Mouse (Mus musculus): ENCODE results near the gene Gtf2ird1. TPM values are rescaled to one million over a fixed set of nuclear protein-coding genes. Genes with fewer than 3 reads are reported as not detected.

The Gtf2ird1 gene
- polyA plus RNA-seq, 1 experiment from 2014 or later, result 75.6 TPM

DNA sequence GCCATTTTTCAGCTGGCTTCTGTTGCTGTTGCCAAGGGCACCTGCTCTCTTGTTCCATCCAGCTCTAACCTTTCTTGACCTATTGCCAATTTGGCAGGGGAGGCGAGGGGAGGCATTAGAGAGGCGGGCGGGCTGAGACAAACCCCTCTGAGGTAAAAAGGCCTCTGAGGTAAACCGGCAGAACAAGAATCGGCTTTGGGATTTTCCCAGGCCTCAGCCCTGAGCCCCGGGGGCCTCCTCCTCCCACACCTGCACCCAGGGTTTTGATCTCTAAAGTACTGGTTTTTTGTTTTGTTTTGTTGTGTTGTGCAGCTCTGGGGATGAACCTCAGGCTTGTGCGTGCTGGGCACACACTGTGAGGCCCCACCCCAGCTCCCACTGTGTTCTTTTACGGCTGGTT lies 123.8 kb downstream of the Gtf2ird1 start:
- H3K27ac ChIP-seq (ENCODE audit: low read depth, low read length), result no peak overlapping the region
- H3K27me3 ChIP-seq (ENCODE audit: control insufficient read depth, insufficient read depth, low read length), result no peaks in the 10 kb centered on the region
- no peak overlapping the region for H3K9ac ChIP-seq (ENCODE audit: low read length)
- DNase-seq (ENCODE audit: low spot score) (no peak), ATAC-seq (ENCODE audit: insufficient read depth, low FRiP score, low TSS enrichment) (no peak)
- H3K4me2 ChIP-seq (ENCODE audit: low read depth), result no peak overlapping the region
- H3K36me3 ChIP-seq (ENCODE audit: control insufficient read depth, insufficient read depth, low read length), result no peaks in the 10 kb centered on the region
- WGBS, result 31% methylated on average over 8 of the region's 8 CpGs
- H3K4me1 ChIP-seq (ENCODE audit: control insufficient read depth, insufficient read depth, low read length), result no peaks in the 10 kb centered on the region
- H3K4me3 ChIP-seq (ENCODE audit: low read depth, low read length), result no peak overlapping the region
- no peaks in the 10 kb centered on the region for H3K9me3 ChIP-seq (ENCODE audit: control insufficient read depth, low read length)

DNA sequence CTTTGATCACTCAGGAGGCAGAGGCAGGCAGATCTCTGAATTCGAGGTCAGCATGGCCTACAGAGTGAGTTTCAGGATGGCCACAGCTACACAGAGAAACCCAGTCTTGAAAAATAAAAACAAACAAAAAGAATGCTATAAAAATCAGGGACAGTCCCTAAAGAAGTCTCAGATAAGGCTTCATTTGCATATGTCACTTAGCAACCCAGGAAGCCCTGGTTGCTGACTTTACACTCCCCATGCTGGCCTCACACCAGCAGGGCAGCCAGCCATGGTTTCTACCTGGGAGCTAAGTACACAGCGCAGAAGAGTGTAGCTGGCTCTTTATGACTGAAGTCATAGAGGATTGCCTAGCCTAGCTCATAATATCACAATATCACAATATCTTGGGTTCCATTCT lies 126.4 kb downstream of the Gtf2ird1 start:
- WGBS, result 91% methylated on average over 2 of the region's 2 CpGs
- no peak for ATAC-seq (ENCODE audit: insufficient read depth, low FRiP score, low TSS enrichment)

DNA sequence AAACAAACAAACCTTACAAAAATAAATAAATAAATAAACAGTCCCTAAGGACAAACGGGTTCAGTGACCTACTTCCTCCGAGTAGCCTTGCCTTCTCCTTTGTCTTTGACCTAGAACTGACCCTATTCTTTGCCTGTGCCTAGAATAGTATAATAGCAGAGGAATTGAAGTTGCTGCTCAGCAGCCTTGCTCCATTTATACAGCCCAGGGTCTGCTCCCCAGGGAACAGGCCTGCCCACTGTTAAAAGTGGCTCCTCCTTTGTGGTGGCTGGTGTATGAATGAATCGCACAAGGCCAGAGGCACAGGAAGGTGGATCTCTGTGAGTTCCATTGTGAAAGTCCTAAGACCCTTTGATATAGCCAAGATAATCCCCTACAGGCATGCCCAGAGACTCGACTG lies 127.2 kb downstream of the Gtf2ird1 start:
- Histone ChIP-seq H3K4me3 (ENCODE audit: low read depth, low read length) (no peak overlapping the region), H3K4me2 (ENCODE audit: low read depth) (no peak overlapping the region), H3K4me1 (ENCODE audit: control insufficient read depth, insufficient read depth, low read length) (no peaks in the 10 kb centered on the region), H3K36me3 (ENCODE audit: control insufficient read depth, insufficient read depth, low read length) (no peaks in the 10 kb centered on the region), H3K27me3 (ENCODE audit: control insufficient read depth, insufficient read depth, low read length) (no peaks in the 10 kb centered on the region), H3K27ac (ENCODE audit: low read depth, low read length) (no peak overlapping the region), H3K9me3 (ENCODE audit: control insufficient read depth, low read length) (no peaks in the 10 kb centered on the region), H3K9ac (ENCODE audit: low read length) (no peak overlapping the region)
- ATAC-seq (ENCODE audit: insufficient read depth, low FRiP score, low TSS enrichment), result no peak
- 39% methylated on average over 4 of the region's 4 CpGs for WGBS
- no peak for DNase-seq (ENCODE audit: low spot score)

More for the DNA sequence above, 126.4 kb downstream of the Gtf2ird1 start:
- Histone ChIP-seq H3K27me3 (ENCODE audit: control insufficient read depth, insufficient read depth, low read length) (no peaks in the 10 kb centered on the region), H3K4me2 (ENCODE audit: low read depth) (no peak overlapping the region), H3K36me3 (ENCODE audit: control insufficient read depth, insufficient read depth, low read length) (no peaks in the 10 kb centered on the region), H3K4me1 (ENCODE audit: control insufficient read depth, insufficient read depth, low read length) (no peaks in the 10 kb centered on the region), H3K9me3 (ENCODE audit: control insufficient read depth, low read length) (no peaks in the 10 kb centered on the region), H3K9ac (ENCODE audit: low read length) (no peak overlapping the region), H3K27ac (ENCODE audit: low read depth, low read length) (no peak overlapping the region), H3K4me3 (ENCODE audit: low read depth, low read length) (no peak overlapping the region)
- DNase-seq (ENCODE audit: low spot score), result no peak

DNA sequence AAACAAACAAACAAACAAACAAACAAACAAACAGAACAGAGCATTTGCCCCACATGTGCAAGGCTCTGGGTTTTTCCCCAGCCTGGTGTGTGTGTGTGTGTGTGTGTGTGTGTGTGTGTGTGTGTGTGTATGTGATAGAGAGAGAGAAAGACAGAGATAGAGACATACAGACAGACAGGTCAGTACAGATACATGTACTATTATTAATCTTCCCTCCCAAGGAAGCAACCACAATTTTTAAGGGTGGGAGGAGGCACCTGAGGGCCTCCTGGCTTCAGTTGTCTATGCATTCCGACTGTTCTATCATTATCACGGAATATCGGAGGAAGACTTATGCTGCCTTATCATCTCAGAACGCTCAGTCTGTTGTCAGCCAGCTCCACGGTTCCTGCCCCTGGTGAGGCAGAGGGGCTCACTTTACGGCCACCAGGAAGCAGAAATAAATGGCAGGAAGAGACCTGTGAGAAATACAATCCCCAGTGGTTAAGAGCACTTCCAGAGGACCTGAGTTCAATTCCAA lies 128.0 kb downstream of the Gtf2ird1 start:
- WGBS, result 87% methylated on average over 6 of the region's 6 CpGs
- Histone ChIP-seq H3K4me2 (ENCODE audit: low read depth) (no peak overlapping the region), H3K4me1 (ENCODE audit: control insufficient read depth, insufficient read depth, low read length) (0 out of 2 replicates have a peak, but pooled peaks cover 2% of the 10 kb centered on the region), H3K9ac (ENCODE audit: low read length) (no peak overlapping the region), H3K9me3 (ENCODE audit: control insufficient read depth, low read length) (no peaks in the 10 kb centered on the region), H3K27me3 (ENCODE audit: control insufficient read depth, insufficient read depth, low read length) (no peaks in the 10 kb centered on the region), H3K36me3 (ENCODE audit: control insufficient read depth, insufficient read depth, low read length) (no peaks in the 10 kb centered on the region), H3K27ac (ENCODE audit: low read depth, low read length) (no peak overlapping the region), H3K4me3 (ENCODE audit: low read depth, low read length) (no peak overlapping the region)
- ATAC-seq (ENCODE audit: insufficient read depth, low FRiP score, low TSS enrichment), result no peak
- DNase-seq (ENCODE audit: low spot score), result no peak

DNA sequence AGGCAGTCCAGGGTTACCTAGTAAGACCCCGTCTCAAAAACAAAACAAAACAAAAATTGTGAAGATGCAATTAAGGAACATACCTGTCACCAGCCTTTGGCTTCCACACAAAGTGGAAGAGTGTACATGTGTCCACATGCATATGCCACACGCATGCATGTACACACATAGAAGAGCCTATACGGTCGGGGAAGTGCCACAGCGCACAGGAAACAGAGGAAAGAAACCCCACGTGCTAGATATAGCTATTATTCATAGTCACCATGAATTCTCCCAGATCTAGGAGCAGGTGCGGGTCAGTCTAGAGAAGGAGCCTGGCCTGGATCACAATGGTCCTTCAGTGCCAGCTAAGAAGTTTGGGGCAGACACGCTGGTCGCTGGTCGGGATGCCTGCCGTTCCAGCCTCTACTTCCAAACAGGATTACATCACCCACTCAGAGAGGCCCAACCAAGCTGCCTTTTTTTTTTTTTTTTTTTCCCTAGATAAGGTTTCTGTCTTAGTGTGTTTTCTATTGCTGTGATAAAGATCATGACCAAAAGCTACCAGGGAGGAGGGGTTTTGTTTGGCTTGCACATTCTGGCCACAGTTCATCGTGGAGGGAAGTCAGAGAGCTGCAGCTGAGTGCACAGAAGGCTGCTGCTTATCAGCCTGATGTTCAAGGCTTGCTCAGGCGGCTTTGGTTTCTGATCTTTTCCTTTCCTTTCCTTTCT lies 130.5 kb downstream of the Gtf2ird1 start:
- Histone ChIP-seq H3K9ac (ENCODE audit: low read length) (no peak overlapping the region), H3K27ac (ENCODE audit: low read depth, low read length) (no peak overlapping the region), H3K27me3 (ENCODE audit: control insufficient read depth, insufficient read depth, low read length) (no peaks in the 10 kb centered on the region), H3K36me3 (ENCODE audit: control insufficient read depth, insufficient read depth, low read length) (no peaks in the 10 kb centered on the region), H3K4me1 (ENCODE audit: control insufficient read depth, insufficient read depth, low read length) (0 out of 2 replicates have a peak, but pooled peaks cover 2% of the 10 kb centered on the region), H3K4me2 (ENCODE audit: low read depth) (no peak overlapping the region), H3K9me3 (ENCODE audit: control insufficient read depth, low read length) (no peaks in the 10 kb centered on the region), H3K4me3 (ENCODE audit: low read depth, low read length) (no peak overlapping the region)
- DNase-seq (ENCODE audit: low spot score) (no peak), ATAC-seq (ENCODE audit: insufficient read depth, low FRiP score, low TSS enrichment) (no peak)
- 89% methylated on average over 13 of the region's 13 CpGs for WGBS

DNA sequence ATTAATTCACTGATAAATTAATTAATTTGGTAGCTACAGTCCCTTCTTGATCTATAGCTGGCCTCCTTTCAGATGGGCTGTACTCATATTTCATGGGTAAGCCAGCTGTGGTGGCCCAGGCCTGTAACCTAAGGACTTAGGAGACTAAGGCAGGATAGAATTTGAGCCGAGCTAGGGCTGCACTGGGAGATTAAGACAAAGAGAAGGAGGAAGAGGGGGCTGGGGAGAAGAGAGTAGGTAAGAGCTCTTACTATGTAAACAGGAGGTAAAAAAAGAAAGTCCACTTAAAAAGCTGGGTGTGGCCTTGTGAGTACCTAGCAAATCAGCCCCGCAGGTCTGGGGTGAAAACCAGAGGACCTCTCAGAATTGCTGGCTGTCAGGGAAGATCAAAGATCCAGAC lies 132.6 kb downstream of the Gtf2ird1 start:
- WGBS, result 23% methylated on average over 2 of the region's 2 CpGs
- H3K27ac ChIP-seq (ENCODE audit: low read depth, low read length), result no peak overlapping the region
- H3K36me3 ChIP-seq (ENCODE audit: control insufficient read depth, insufficient read depth, low read length), result no peaks in the 10 kb centered on the region
- ATAC-seq (ENCODE audit: insufficient read depth, low FRiP score, low TSS enrichment) (no peak), DNase-seq (ENCODE audit: low spot score) (no peak)
- no peaks in the 10 kb centered on the region for H3K27me3 ChIP-seq (ENCODE audit: control insufficient read depth, insufficient read depth, low read length)
- no peaks in the 10 kb centered on the region for H3K9me3 ChIP-seq (ENCODE audit: control insufficient read depth, low read length)
- H3K4me2 ChIP-seq (ENCODE audit: low read depth), result no peak overlapping the region
- H3K9ac ChIP-seq (ENCODE audit: low read length), result no peak overlapping the region
- 0 out of 2 replicates have a peak, but pooled peaks cover 2% of the 10 kb centered on the region for H3K4me1 ChIP-seq (ENCODE audit: control insufficient read depth, insufficient read depth, low read length)
- H3K4me3 ChIP-seq (ENCODE audit: low read depth, low read length), result no peak overlapping the region

DNA sequence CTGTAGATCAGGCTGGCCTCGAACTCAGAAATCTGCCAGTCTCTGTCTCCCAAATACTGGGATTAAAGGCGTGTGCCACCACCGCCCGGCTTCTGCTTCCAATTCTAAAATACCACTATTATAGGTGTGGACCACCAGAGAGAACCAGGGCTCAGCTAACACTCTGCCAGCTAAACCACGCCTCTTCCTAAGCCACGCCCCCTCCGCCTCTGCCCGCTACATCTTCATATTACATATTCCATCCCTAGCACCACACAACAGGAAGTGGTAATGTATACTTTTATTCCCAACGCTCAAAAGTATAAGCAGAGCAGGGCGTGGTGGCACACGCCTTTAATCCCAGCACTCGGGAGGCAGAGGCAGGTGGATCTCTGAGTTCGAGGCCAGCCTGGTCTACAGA lies 133.2 kb downstream of the Gtf2ird1 start:
- H3K9me3 ChIP-seq (ENCODE audit: control insufficient read depth, low read length), result no peaks in the 10 kb centered on the region
- no peak overlapping the region for H3K4me3 ChIP-seq (ENCODE audit: low read depth, low read length)
- H3K9ac ChIP-seq (ENCODE audit: low read length), result no peak overlapping the region
- 0 out of 2 replicates have a peak, but pooled peaks cover 2% of the 10 kb centered on the region for H3K4me1 ChIP-seq (ENCODE audit: control insufficient read depth, insufficient read depth, low read length)
- 91% methylated on average over 13 of the region's 13 CpGs for WGBS
- H3K36me3 ChIP-seq (ENCODE audit: control insufficient read depth, insufficient read depth, low read length), result no peaks in the 10 kb centered on the region
- no peaks in the 10 kb centered on the region for H3K27me3 ChIP-seq (ENCODE audit: control insufficient read depth, insufficient read depth, low read length)
- H3K4me2 ChIP-seq (ENCODE audit: low read depth), result no peak overlapping the region
- ATAC-seq (ENCODE audit: insufficient read depth, low FRiP score, low TSS enrichment) (no peak), DNase-seq (ENCODE audit: low spot score) (no peak)
- no peak overlapping the region for H3K27ac ChIP-seq (ENCODE audit: low read depth, low read length)

DNA sequence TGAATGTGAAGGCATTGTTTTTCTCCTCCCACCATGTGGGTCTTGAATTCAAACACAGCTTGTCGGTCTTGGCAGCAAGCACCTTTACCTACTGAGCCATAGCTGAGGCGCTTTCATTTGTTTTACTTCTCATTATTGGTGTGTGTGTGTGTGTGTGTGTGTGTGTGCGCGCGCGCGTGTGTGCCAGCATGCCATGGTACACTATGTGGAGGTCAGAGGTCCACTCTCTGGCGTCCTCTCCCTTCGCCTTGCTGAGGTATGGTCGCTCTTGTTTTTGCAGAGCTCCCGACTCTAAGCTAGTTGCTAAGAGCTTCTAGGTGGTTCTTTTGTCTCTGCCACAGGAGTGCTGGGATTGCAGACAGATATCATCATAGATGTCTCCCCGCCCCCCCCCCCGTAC lies 134.2 kb downstream of the Gtf2ird1 start:
- Histone ChIP-seq H3K36me3 (ENCODE audit: control insufficient read depth, insufficient read depth, low read length) (no peaks in the 10 kb centered on the region), H3K27me3 (ENCODE audit: control insufficient read depth, insufficient read depth, low read length) (no peaks in the 10 kb centered on the region), H3K9me3 (ENCODE audit: control insufficient read depth, low read length) (no peaks in the 10 kb centered on the region), H3K4me2 (ENCODE audit: low read depth) (no peak overlapping the region), H3K27ac (ENCODE audit: low read depth, low read length) (no peak overlapping the region), H3K9ac (ENCODE audit: low read length) (no peak overlapping the region), H3K4me3 (ENCODE audit: low read depth, low read length) (no peak overlapping the region), H3K4me1 (ENCODE audit: control insufficient read depth, insufficient read depth, low read length) (0 out of 2 replicates have a peak, but pooled peaks cover 2% of the 10 kb centered on the region)
- ATAC-seq (ENCODE audit: insufficient read depth, low FRiP score, low TSS enrichment), result no peak
- 89% methylated on average over 13 of the region's 13 CpGs for WGBS
- DNase-seq (ENCODE audit: low spot score), result no peak

DNA sequence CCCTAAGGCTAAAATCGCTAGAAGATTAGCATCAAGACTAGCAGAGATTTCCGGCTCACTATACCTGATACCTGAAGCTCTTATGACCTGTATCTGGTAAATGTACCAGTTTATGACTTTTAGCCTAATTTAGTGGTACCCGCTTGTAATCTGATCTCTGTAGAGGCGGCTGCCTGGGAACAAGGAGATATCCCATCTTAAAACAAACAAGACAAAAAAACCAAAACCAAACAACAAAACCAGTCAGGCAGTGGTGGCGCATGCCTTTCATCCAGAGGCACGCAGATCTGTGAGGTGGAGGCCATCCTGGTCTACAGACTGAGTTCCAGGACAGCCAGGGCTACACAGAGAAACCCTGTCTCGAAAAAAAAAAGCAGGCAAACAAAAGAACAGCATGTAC lies 134.8 kb downstream of the Gtf2ird1 start:
- ATAC-seq (ENCODE audit: insufficient read depth, low FRiP score, low TSS enrichment) (no peak), DNase-seq (ENCODE audit: low spot score) (no peak)
- H3K4me1 ChIP-seq (ENCODE audit: control insufficient read depth, insufficient read depth, low read length), result 0 out of 2 replicates have a peak, but pooled peaks cover 2% of the 10 kb centered on the region
- H3K27ac ChIP-seq (ENCODE audit: low read depth, low read length), result no peak overlapping the region
- 76% methylated on average over 7 of the region's 7 CpGs for WGBS
- H3K4me2 ChIP-seq (ENCODE audit: low read depth), result no peak overlapping the region
- H3K9ac ChIP-seq (ENCODE audit: low read length), result no peak overlapping the region
- no peaks in the 10 kb centered on the region for H3K9me3 ChIP-seq (ENCODE audit: control insufficient read depth, low read length)
- no peaks in the 10 kb centered on the region for H3K27me3 ChIP-seq (ENCODE audit: control insufficient read depth, insufficient read depth, low read length)
- H3K36me3 ChIP-seq (ENCODE audit: control insufficient read depth, insufficient read depth, low read length), result no peaks in the 10 kb centered on the region
- H3K4me3 ChIP-seq (ENCODE audit: low read depth, low read length), result no peak overlapping the region

Data from neural tube, embryonic 11.5 days (tissue).